Mouse (Mus musculus) forebrain, embryonic 13.5 days (tissue): ENCODE data around the gene Erp27. TPM values are rescaled to one million over a fixed set of nuclear protein-coding genes. Genes with fewer than 3 reads are reported as not detected.

Experiments
- ATAC-seq: fragments of 200-750 bp; cut with Nextera tagmentation; 2 replicates; pipeline ENCODE4 v1.8.0; 2017
- H3K27ac ChIP-seq: fragments of 300-500 bp; sonication (generic); 2 replicates; pipeline ENCODE4 v1.5.1; 2015; ENCODE audit warnings: inconsistent platforms, mild to moderate bottlenecking, moderate library complexity
- H3K27me3 ChIP-seq: fragments of 300-500 bp; sonication (generic); 2 replicates; pipeline ENCODE4 v1.6.1; 2015; ENCODE audit warnings: mild to moderate bottlenecking, inconsistent platforms
- H3K36me3 ChIP-seq: fragments of 300-500 bp; sonication (generic); 2 replicates; pipeline ENCODE4 v1.6.1; 2015; ENCODE audit warnings: mild to moderate bottlenecking, inconsistent platforms; ENCODE audit not compliant: poor library complexity, severe bottlenecking
- H3K4me1 ChIP-seq: fragments of 300-500 bp; sonication (generic); 2 replicates; pipeline ENCODE4 v1.6.1; 2015; ENCODE audit warnings: inconsistent platforms
- H3K4me2 ChIP-seq: fragments of 300-500 bp; sonication (generic); 2 replicates; pipeline ENCODE4 v1.6.1; 2015; ENCODE audit warnings: inconsistent platforms, mild to moderate bottlenecking, moderate library complexity
- H3K4me3 ChIP-seq: fragments of 300-500 bp; sonication (generic); 2 replicates; pipeline ENCODE4 v1.5.1; 2015; ENCODE audit warnings: mild to moderate bottlenecking, inconsistent platforms
- H3K9ac ChIP-seq: fragments of 300-500 bp; sonication (generic); 2 replicates; pipeline ENCODE4 v1.6.1; 2015; ENCODE audit warnings: mild to moderate bottlenecking, inconsistent platforms
- H3K9me3 ChIP-seq: fragments of 300-500 bp; sonication (generic); replicated peaks from 2 replicates; pipeline ENCODE4 v1.6.1; 2016; ENCODE audit warnings: inconsistent platforms
- WGBS: fragments of 180-500 bp; shearing (Covaris S2); methylation state at CpG from one replicate; pipeline ENCODE4 v1.1.7; 2015; 5-methylcytosine and 5-hydroxymethylcytosine counted together
- polyA plus RNA-seq: library from polyadenylated mRNA; unstranded; fragments of >200 nt; fragmentation: Nextera tagmentation; extraction: Ambion mirVana; gene quantifications from 2 replicates; pipeline ENCODE4 v1.2.1, GENCODE M21; 2015

The Erp27 gene
- polyA plus RNA-seq, 1 experiment from 2014 or later: 0.22 TPM

GRCm38 (mm10) chr6:136947716-136948115 lies 25.7 kb upstream of the Erp27 start:
- Histone ChIP-seq H3K4me3 (no peak overlapping the region), H3K4me2 (no peak overlapping the region), H3K9me3 (no peaks in the 10 kb centered on the region), H3K9ac (no peak overlapping the region), H3K4me1 (peaks cover 10% of the 10 kb centered on the region), H3K27ac (no peak overlapping the region), H3K27me3 (no peaks in the 10 kb centered on the region), H3K36me3 (no peaks in the 10 kb centered on the region)
- no peak for ATAC-seq
- WGBS: 34% methylated on average over 4 of the region's 4 CpGs

GRCm38 (mm10) chr6:136946943-136947342 lies 25.0 kb upstream of the Erp27 start:
- Histone ChIP-seq H3K4me1 (peaks cover 10% of the 10 kb centered on the region), H3K27ac (no peak overlapping the region), H3K4me2 (no peak overlapping the region), H3K9ac (no peak overlapping the region), H3K4me3 (no peak overlapping the region), H3K27me3 (no peaks in the 10 kb centered on the region), H3K9me3 (no peaks in the 10 kb centered on the region), H3K36me3 (no peaks in the 10 kb centered on the region)
- 37% methylated on average over 8 of the region's 9 CpGs for WGBS
- ATAC-seq: peak; percentile 75

- no peak overlapping the region for H3K4me2 ChIP-seq
- no peaks in the 10 kb centered on the region for H3K9me3 ChIP-seq
- H3K27ac ChIP-seq: no peak overlapping the region
- no peak overlapping the region for H3K9ac ChIP-seq
- H3K4me3 ChIP-seq: no peak overlapping the region
- no peak for ATAC-seq
- H3K4me1 ChIP-seq: peaks cover 13% of the 10 kb centered on the region
- H3K36me3 ChIP-seq: no peaks in the 10 kb centered on the region
- WGBS: 89% methylated on average over 5 of the region's 5 CpGs
- no peaks in the 10 kb centered on the region for H3K27me3 ChIP-seq
These were observed 24.3 kb upstream of the Erp27 start for GRCm38 (mm10) chr6:136946241-136946640.

- Histone ChIP-seq H3K27me3 (no peaks in the 10 kb centered on the region), H3K27ac (no peak overlapping the region), H3K36me3 (no peaks in the 10 kb centered on the region), H3K4me1 (peaks cover 13% of the 10 kb centered on the region), H3K4me3 (no peak overlapping the region), H3K9me3 (no peaks in the 10 kb centered on the region), H3K4me2 (no peak overlapping the region), H3K9ac (no peak overlapping the region)
- WGBS: 92% methylated on average over 8 of the region's 8 CpGs
- no peak for ATAC-seq
These were observed 22.5 kb upstream of the Erp27 start for GRCm38 (mm10) chr6:136944511-136944910.

GRCm38 (mm10) chr6:136943392-136943791 lies 21.4 kb upstream of the Erp27 start:
- ATAC-seq: no peak
- Histone ChIP-seq H3K4me3 (no peak overlapping the region), H3K4me2 (no peak overlapping the region), H3K27me3 (no peaks in the 10 kb centered on the region), H3K4me1 (peaks cover 13% of the 10 kb centered on the region), H3K9ac (no peak overlapping the region), H3K27ac (no peak overlapping the region), H3K36me3 (no peaks in the 10 kb centered on the region), H3K9me3 (no peaks in the 10 kb centered on the region)

- H3K27me3 ChIP-seq: no peaks in the 10 kb centered on the region
- peaks cover 6% of the 10 kb centered on the region; the same call in 1 of the 2 replicates for H3K4me1 ChIP-seq
- no peak overlapping the region for H3K27ac ChIP-seq
- H3K36me3 ChIP-seq: no peaks in the 10 kb centered on the region
- 76% methylated on average over 9 of the region's 9 CpGs for WGBS
- no peak for ATAC-seq
- H3K9me3 ChIP-seq: no peaks in the 10 kb centered on the region
- no peak overlapping the region for H3K4me2 ChIP-seq
- no peak overlapping the region for H3K4me3 ChIP-seq
- H3K9ac ChIP-seq: no peak overlapping the region
These were observed 20.3 kb upstream of the Erp27 start for GRCm38 (mm10) chr6:136942280-136942679.

GRCm38 (mm10) chr6:136941051-136942021 lies 19.4 kb upstream of the Erp27 start, which contains the start of gene Arhgdib:
Gene Arhgdib (minus strand): TSS chr6:136941899.
- H3K36me3 ChIP-seq: no peaks in the 10 kb centered on the region
- H3K27ac ChIP-seq: no peak within 1 kb of the TSS
- no peak for ATAC-seq
- no peak within 1 kb of the TSS for H3K4me3 ChIP-seq
- no peaks in the 10 kb centered on the region for H3K27me3 ChIP-seq
- H3K9ac ChIP-seq: no peak within 1 kb of the TSS
- no peaks in the 10 kb centered on the region for H3K9me3 ChIP-seq
- H3K4me2 ChIP-seq: no peak within 1 kb of the TSS
- 71% methylated on average over 12 of the region's 12 CpGs for WGBS
- H3K4me1 ChIP-seq: 0 out of 2 replicates have a peak, but pooled peaks cover 3% of the 10 kb centered on the region

GRCm38 (mm10) chr6:136940188-136940960 lies 18.4 kb upstream of the Erp27 start:
- no peak overlapping the region for H3K4me3 ChIP-seq
- H3K9me3 ChIP-seq: no peaks in the 10 kb centered on the region
- H3K4me1 ChIP-seq: 0 out of 2 replicates have a peak, but pooled peaks cover 3% of the 10 kb centered on the region
- H3K9ac ChIP-seq: no peak overlapping the region
- H3K36me3 ChIP-seq: no peaks in the 10 kb centered on the region
- no peak for ATAC-seq
- no peak overlapping the region for H3K27ac ChIP-seq
- no peaks in the 10 kb centered on the region for H3K27me3 ChIP-seq
- H3K4me2 ChIP-seq: no peak overlapping the region
- WGBS: 90% methylated on average over 11 of the region's 11 CpGs

- H3K27ac ChIP-seq: no peak overlapping the region
- WGBS: 84% methylated on average over 14 of the region's 14 CpGs
- no peak overlapping the region for H3K9ac ChIP-seq
- no peak overlapping the region for H3K4me2 ChIP-seq
- no peaks in the 10 kb centered on the region for H3K36me3 ChIP-seq
- H3K4me3 ChIP-seq: no peak overlapping the region
- H3K9me3 ChIP-seq: no peaks in the 10 kb centered on the region
- no peaks in the 10 kb centered on the region for H3K27me3 ChIP-seq
- H3K4me1 ChIP-seq: 0 out of 2 replicates have a peak, but pooled peaks cover 3% of the 10 kb centered on the region
- no peak for ATAC-seq
These were observed 17.6 kb upstream of the Erp27 start for GRCm38 (mm10) chr6:136939326-136940187.

GRCm38 (mm10) chr6:136938331-136939126 lies 16.5 kb upstream of the Erp27 start:
- H3K4me3 ChIP-seq: no peak overlapping the region
- no peaks in the 10 kb centered on the region for H3K9me3 ChIP-seq
- ATAC-seq: no peak
- H3K27ac ChIP-seq: no peak overlapping the region
- no peak overlapping the region for H3K9ac ChIP-seq
- 88% methylated on average over 18 of the region's 18 CpGs for WGBS
- 0 out of 2 replicates have a peak, but pooled peaks cover 3% of the 10 kb centered on the region for H3K4me1 ChIP-seq
- no peaks in the 10 kb centered on the region for H3K36me3 ChIP-seq
- H3K27me3 ChIP-seq: no peaks in the 10 kb centered on the region
- H3K4me2 ChIP-seq: no peak overlapping the region

GRCm38 (mm10) chr6:136937117-136937516 lies 15.1 kb upstream of the Erp27 start:
- H3K27ac ChIP-seq: no peak overlapping the region
- H3K4me3 ChIP-seq: no peak overlapping the region
- 0 out of 2 replicates have a peak, but pooled peaks cover 3% of the 10 kb centered on the region for H3K4me1 ChIP-seq
- no peaks in the 10 kb centered on the region for H3K36me3 ChIP-seq
- no peaks in the 10 kb centered on the region for H3K27me3 ChIP-seq
- no peak overlapping the region for H3K9ac ChIP-seq
- 88% methylated on average over 3 of the region's 3 CpGs for WGBS
- H3K4me2 ChIP-seq: no peak overlapping the region
- no peak for ATAC-seq
- no peaks in the 10 kb centered on the region for H3K9me3 ChIP-seq
